Mouse (Mus musculus) embryonic facial prominence, embryonic 11.5 days (tissue): ENCODE measurements around the gene Ptpn1. TPM values are rescaled to one million over a fixed set of nuclear protein-coding genes. Genes with fewer than 3 reads are reported as not detected.

Experiments used
- ATAC-seq: fragments of 200-750 bp; cut with Nextera tagmentation; replicated peaks from 2 replicates; pipeline ENCODE4 v1.8.0; 2017; ENCODE audit warnings: low read depth; ENCODE audit not compliant: insufficient number of reproducible peaks, low FRiP score, low TSS enrichment
- DNase-seq: peaks from one replicate; pipeline ENCODE4 v3.0.0-alpha.2; 2015; ENCODE audit warnings: low spot score
- H3K27ac ChIP-seq: fragments of 300-500 bp; sonication (generic); replicated peaks from 2 replicates; pipeline ENCODE4 v1.5.1; 2014; ENCODE audit warnings: mild to moderate bottlenecking, low read depth, low read length, control low read depth
- H3K27me3 ChIP-seq: fragments of 300-500 bp; sonication (generic); 2 replicates; pipeline ENCODE4 v1.6.1; 2014; ENCODE audit warnings: mild to moderate bottlenecking, low read length, moderate library complexity, mixed read lengths; ENCODE audit not compliant: control insufficient read depth, insufficient read depth
- H3K36me3 ChIP-seq: fragments of 300-500 bp; sonication (generic); replicated peaks from 2 replicates; pipeline ENCODE4 v1.6.1; 2014; ENCODE audit warnings: low read depth, mild to moderate bottlenecking, low read length, moderate library complexity, mixed read lengths; ENCODE audit not compliant: control insufficient read depth, insufficient read depth
- H3K4me1 ChIP-seq: fragments of 300-500 bp; sonication (generic); 2 replicates; pipeline ENCODE4 v1.6.1; 2014; ENCODE audit warnings: low read length, mixed read lengths; ENCODE audit not compliant: control insufficient read depth, insufficient read depth
- H3K4me2 ChIP-seq: fragments of 300-500 bp; sonication (generic); 2 replicates; pipeline ENCODE4 v1.6.1; 2014; ENCODE audit warnings: low read depth, mild to moderate bottlenecking, control low read depth, low read length, moderate library complexity
- H3K4me3 ChIP-seq: fragments of 300-500 bp; sonication (generic); 2 replicates; pipeline ENCODE4 v1.5.1; 2014; ENCODE audit warnings: low read depth, low read length, control low read depth
- H3K9ac ChIP-seq: fragments of 300-500 bp; sonication (generic); replicated peaks from 2 replicates; pipeline ENCODE4 v1.6.1; 2014; ENCODE audit warnings: mild to moderate bottlenecking, control low read depth, low read length
- H3K9me3 ChIP-seq: fragments of 300-500 bp; sonication (generic); replicated peaks from 2 replicates; pipeline ENCODE4 v1.6.1; 2016; ENCODE audit warnings: mild to moderate bottlenecking, low read length, inconsistent platforms, mixed read lengths; ENCODE audit not compliant: control insufficient read depth
- WGBS: fragments of 180-500 bp; shearing (Covaris S2); extraction: QIAGEN DNeasy Blood & Tissue Kit; methylation state at CpG from one replicate; pipeline ENCODE4 v1.1.7; 2014; 5-methylcytosine and 5-hydroxymethylcytosine counted together
- polyA plus RNA-seq: library from polyadenylated mRNA; unstranded; fragments of >200 nt; fragmentation: Nextera tagmentation; extraction: Ambion mirVana; gene quantifications from 2 replicates; pipeline ENCODE4 v1.2.1, GENCODE M21; 2014

Ptpn1 gene
- polyA plus RNA-seq, 1 experiment from 2014 or later: 56.6 TPM

GRCm38 (mm10) chr2:167949808-167950207, 18.0 kb downstream of the Ptpn1 start:
- no peak for DNase-seq
- no peak overlapping the region; the same call in 1 of the 2 replicates for H3K9ac ChIP-seq
- 60% methylated on average over 2 of the region's 2 CpGs for WGBS
- H3K4me3 ChIP-seq: no peak overlapping the region
- no peak overlapping the region for H3K4me2 ChIP-seq
- no peaks in the 10 kb centered on the region for H3K27me3 ChIP-seq
- H3K36me3 ChIP-seq: no peaks in the 10 kb centered on the region
- no peaks in the 10 kb centered on the region for H3K9me3 ChIP-seq
- no peak for ATAC-seq
- no peaks in the 10 kb centered on the region for H3K4me1 ChIP-seq
- H3K27ac ChIP-seq: no peak overlapping the region

- no peaks in the 10 kb centered on the region for H3K9me3 ChIP-seq
- H3K4me3 ChIP-seq: no peak overlapping the region
- H3K27ac ChIP-seq: no peak overlapping the region
- no peak for DNase-seq
- no peak overlapping the region for H3K9ac ChIP-seq
- H3K4me1 ChIP-seq: no peaks in the 10 kb centered on the region
- H3K4me2 ChIP-seq: no peak overlapping the region
- no peak for ATAC-seq
- H3K27me3 ChIP-seq: no peaks in the 10 kb centered on the region
- 90% methylated on average over 6 of the region's 6 CpGs for WGBS
- no peaks in the 10 kb centered on the region for H3K36me3 ChIP-seq
Observed at GRCm38 (mm10) chr2:167950681-167951080, 18.8 kb downstream of the Ptpn1 start.

GRCm38 (mm10) chr2:167951301-167952211, 19.7 kb downstream of the Ptpn1 start:
- ATAC-seq (no peak), DNase-seq (no peak)
- Histone ChIP-seq H3K4me1 (no peaks in the 10 kb centered on the region), H3K27ac (no peak overlapping the region), H3K27me3 (no peaks in the 10 kb centered on the region), H3K9ac (no peak overlapping the region), H3K4me2 (no peak overlapping the region), H3K9me3 (no peaks in the 10 kb centered on the region), H3K36me3 (no peaks in the 10 kb centered on the region), H3K4me3 (no peak overlapping the region)
- 85% methylated on average over 13 of the region's 13 CpGs for WGBS

GRCm38 (mm10) chr2:167953819-167954218, 22.0 kb downstream of the Ptpn1 start:
- Histone ChIP-seq H3K4me2 (no peak overlapping the region), H3K4me1 (no peaks in the 10 kb centered on the region), H3K36me3 (no peaks in the 10 kb centered on the region), H3K27ac (no peak overlapping the region), H3K27me3 (no peaks in the 10 kb centered on the region), H3K9me3 (no peaks in the 10 kb centered on the region), H3K4me3 (no peak overlapping the region), H3K9ac (no peak overlapping the region)
- DNase-seq: no peak
- 83% methylated on average over 10 of the region's 10 CpGs for WGBS
- no peak for ATAC-seq

- H3K4me1 ChIP-seq: no peaks in the 10 kb centered on the region
- H3K9me3 ChIP-seq: no peaks in the 10 kb centered on the region
- H3K4me2 ChIP-seq: no peak overlapping the region
- ATAC-seq: no peak
- no peak for DNase-seq
- H3K27ac ChIP-seq: no peak overlapping the region
- no peaks in the 10 kb centered on the region for H3K27me3 ChIP-seq
- 85% methylated on average over 7 of the region's 7 CpGs for WGBS
- no peak overlapping the region for H3K4me3 ChIP-seq
- no peak overlapping the region for H3K9ac ChIP-seq
- no peaks in the 10 kb centered on the region for H3K36me3 ChIP-seq
Observed at GRCm38 (mm10) chr2:167954928-167955327, 23.1 kb downstream of the Ptpn1 start.

GRCm38 (mm10) chr2:167957539-167957938, 25.7 kb downstream of the Ptpn1 start:
- H3K4me2 ChIP-seq: no peak overlapping the region
- no peaks in the 10 kb centered on the region; the same call in 1 of the 2 replicates for H3K36me3 ChIP-seq
- no peak overlapping the region for H3K4me3 ChIP-seq
- DNase-seq (no peak), ATAC-seq (no peak)
- WGBS: 86% methylated on average over 1 of the region's 1 CpGs
- no peak overlapping the region for H3K27ac ChIP-seq
- no peaks in the 10 kb centered on the region for H3K4me1 ChIP-seq
- no peaks in the 10 kb centered on the region for H3K9me3 ChIP-seq
- no peak overlapping the region for H3K9ac ChIP-seq
- no peaks in the 10 kb centered on the region for H3K27me3 ChIP-seq

GRCm38 (mm10) chr2:167958082-167958788, 26.4 kb downstream of the Ptpn1 start:
- H3K36me3 ChIP-seq: no peaks in the 10 kb centered on the region; the same call in 1 of the 2 replicates
- H3K9me3 ChIP-seq: no peaks in the 10 kb centered on the region
- no peaks in the 10 kb centered on the region for H3K27me3 ChIP-seq
- no peak overlapping the region for H3K9ac ChIP-seq
- WGBS: 76% methylated on average over 5 of the region's 5 CpGs
- no peaks in the 10 kb centered on the region for H3K4me1 ChIP-seq
- H3K27ac ChIP-seq: no peak overlapping the region
- H3K4me2 ChIP-seq: no peak overlapping the region
- ATAC-seq: no peak
- no peak for DNase-seq
- H3K4me3 ChIP-seq: no peak overlapping the region

GRCm38 (mm10) chr2:167958843-167959242, 27.0 kb downstream of the Ptpn1 start:
- H3K4me2 ChIP-seq: no peak overlapping the region
- H3K4me3 ChIP-seq: no peak overlapping the region
- H3K27ac ChIP-seq: no peak overlapping the region
- ATAC-seq (no peak), DNase-seq (no peak)
- no peaks in the 10 kb centered on the region for H3K27me3 ChIP-seq
- H3K9me3 ChIP-seq: no peaks in the 10 kb centered on the region
- no peaks in the 10 kb centered on the region; the same call in 1 of the 2 replicates for H3K36me3 ChIP-seq
- H3K9ac ChIP-seq: no peak overlapping the region
- no peaks in the 10 kb centered on the region for H3K4me1 ChIP-seq
- WGBS: 61% methylated on average over 4 of the region's 4 CpGs
